Mouse (Mus musculus): ENCODE results near the gene Itpk1. TPM values are rescaled to one million over a fixed set of nuclear protein-coding genes. Genes with fewer than 3 reads are reported as not detected.

Itpk1 gene
- polyA plus RNA-seq (2015; fragmentation: Nextera tagmentation; extraction: Ambion mirVana): 37.9 and 40.5 TPM in 2 replicates

DNA sequence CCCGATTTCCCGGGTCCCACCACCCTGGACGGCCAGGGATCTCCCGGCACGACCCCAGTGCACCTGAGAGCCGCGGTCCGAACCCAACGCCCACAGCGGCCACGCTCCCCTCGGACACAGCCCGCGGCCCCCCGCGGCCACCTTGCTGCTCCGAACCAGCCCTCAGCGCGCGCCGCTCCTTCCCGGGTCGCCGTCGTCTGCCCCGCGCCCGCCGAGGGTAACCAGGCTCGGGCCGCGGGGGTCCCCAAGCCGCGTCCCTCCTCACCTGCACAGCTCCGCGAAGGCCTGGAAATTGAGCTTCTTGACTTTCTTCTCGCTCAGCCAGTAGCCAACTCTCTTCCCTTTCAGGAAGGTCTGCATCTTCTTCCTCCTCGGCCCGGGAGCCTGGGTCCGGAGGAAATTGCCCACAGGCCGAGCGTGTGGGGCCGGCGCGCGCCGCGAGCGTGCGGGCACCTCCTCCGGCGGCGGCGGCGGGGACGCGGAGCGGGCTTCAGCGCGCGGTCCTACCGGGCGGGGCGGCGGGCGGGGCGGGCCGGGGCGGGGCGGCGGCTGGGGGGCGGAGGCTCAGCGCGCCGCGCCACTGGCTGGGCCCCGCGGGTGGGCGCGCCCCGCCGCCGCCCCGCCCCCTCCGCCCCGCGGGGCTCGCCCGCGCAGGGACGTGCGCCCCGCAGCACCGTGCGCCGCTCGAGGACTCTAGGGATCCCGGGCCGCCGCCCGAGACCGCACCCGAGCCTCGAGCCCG lies at the start of gene Itpk1:
Gene Itpk1, minus strand, starts transcription at position 474 of the 742 bp plus-strand sequence.

DNA sequence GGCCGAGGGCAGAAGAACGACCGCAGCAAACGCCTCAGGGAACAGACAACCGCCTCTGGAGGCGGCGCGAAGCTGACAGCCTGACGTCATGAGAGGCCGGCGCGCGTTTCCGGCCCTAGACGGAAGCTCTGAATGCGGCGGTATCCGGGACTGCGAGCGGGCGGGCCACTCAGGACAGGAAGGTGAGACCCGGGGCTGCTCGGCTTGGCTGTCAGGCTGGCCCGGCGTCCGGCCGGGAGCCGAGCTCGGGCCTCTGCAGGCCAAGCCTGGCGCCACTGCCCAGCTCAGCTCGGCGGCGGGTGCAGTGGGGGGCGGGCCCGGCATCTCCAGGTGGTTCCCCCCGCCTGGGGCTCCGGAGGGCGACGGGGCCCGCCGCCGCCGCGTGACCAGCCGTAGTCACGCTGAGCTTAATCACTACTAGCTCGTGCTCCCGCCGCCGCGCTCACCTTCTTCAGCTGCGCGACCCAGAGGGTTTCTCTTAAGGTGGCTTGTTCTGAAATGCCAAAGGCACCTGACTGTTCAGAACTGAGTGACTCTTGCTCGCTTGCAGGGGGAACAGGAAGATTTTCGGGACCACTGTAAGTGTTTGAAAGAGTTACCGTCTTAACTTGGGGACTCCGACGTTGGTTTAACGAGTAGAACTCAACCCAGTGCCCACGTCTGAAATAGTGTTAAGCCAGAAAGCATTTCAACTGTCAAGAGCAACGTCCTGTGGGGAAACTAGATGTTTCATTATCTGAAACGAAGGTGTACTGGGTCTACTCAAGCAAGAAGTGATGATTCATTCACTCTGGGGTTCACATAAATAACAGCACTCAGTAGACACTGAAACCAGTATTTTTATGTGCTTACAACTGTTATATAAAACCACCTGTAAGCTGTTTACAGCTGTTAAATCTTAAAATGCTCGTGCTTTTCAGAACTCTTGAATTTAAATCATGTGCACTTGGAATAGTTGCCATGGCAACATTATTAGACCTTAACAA lies 39.2 kb upstream of the Itpk1 start, which contains the start of the genes Moap1 and Tmem251:
Gene Moap1, minus strand, starts transcription at position 73 of the 986 bp plus-strand sequence.
Gene Tmem251, plus strand, starts transcription at position 174 of the 986 bp plus-strand sequence.

DNA sequence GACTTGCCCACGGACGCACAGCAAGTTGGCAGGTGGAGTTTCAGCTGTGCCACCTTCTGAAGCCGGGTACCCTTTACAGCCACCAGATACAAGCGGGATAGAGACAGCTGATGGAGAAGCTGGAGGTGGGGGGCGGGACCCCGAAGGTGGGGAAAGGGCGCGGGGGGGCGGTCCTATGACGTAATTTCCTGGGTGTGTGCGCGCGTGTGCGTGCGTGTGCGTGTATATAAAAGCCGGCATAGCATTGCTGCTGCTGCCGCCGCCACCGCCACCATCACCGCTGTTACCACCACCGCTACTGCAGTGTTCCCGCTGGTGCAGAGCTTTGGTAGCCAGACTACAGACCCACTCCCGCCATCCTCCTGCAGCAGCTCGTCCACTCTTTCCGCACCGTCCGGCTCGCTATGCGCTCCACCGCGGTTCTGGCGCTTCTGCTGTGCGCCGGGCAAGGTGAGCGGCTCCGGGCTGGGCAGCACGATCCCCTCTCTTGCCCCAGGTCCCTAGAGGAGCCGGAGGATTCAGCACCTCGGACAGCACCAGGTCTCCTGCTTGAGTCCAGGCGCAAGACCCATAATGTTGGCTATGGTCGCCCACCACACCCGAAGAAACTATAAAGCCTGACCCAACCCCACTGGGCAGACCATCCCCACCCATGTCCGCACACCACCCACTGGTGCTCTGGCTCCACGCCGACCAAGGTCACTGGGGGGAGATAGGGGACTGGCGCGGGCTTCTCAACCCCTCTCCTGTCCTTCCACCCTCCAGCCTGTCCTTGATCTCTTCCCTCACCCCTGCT lies 149.8 kb downstream of the Itpk1 start, which contains the start of gene Chga:
Gene Chga, plus strand, starts transcription at position 249 of the 796 bp plus-strand sequence.

MicroRNAs within 50 kb of the gene (microRNA counts, 519-probe panel; counts per million panel counts)
- microRNA mmu-miR-1936: 40.5 counts per million

Small RNA genes lying within 50 kb of the gene (microRNA-seq; reads per million reads assigned to microRNA genes)
- gene Mir1936: not detected

Other genes with a start within 250 kb of the Itpk1 start
- gene Golga5, start 235.8 kb downstream of the Itpk1 start, polyA plus RNA-seq (2015; fragmentation: Nextera tagmentation; extraction: Ambion mirVana): 21.0 and 21.6 TPM in 2 replicates
- gene Chga, start 150.0 kb downstream of the Itpk1 start, polyA plus RNA-seq (2015; fragmentation: Nextera tagmentation; extraction: Ambion mirVana): 289 and 310 TPM in 2 replicates
- 56.2 and 64.1 TPM in 2 replicates for gene Moap1, start 38.7 kb upstream of the Itpk1 start, polyA plus RNA-seq (2015; fragmentation: Nextera tagmentation; extraction: Ambion mirVana)
- gene Tmem251, start 38.8 kb upstream of the Itpk1 start, polyA plus RNA-seq (2015; fragmentation: Nextera tagmentation; extraction: Ambion mirVana): 12.5 and 14.2 TPM in 2 replicates
- not detected in 2 replicates for gene Gm28051, start 52.8 kb upstream of the Itpk1 start, polyA plus RNA-seq (2015; fragmentation: Nextera tagmentation; extraction: Ambion mirVana)
- gene Gon7, start 52.9 kb upstream of the Itpk1 start, polyA plus RNA-seq (2015; fragmentation: Nextera tagmentation; extraction: Ambion mirVana): 32.7 and 34.1 TPM in 2 replicates
- gene Ubr7, start 53.0 kb upstream of the Itpk1 start, polyA plus RNA-seq (2015; fragmentation: Nextera tagmentation; extraction: Ambion mirVana): 25.2 and 26.1 TPM in 2 replicates
- 45.8 and 48.3 TPM in 2 replicates for gene Gm20604, start 53.7 kb upstream of the Itpk1 start, polyA plus RNA-seq (2015; fragmentation: Nextera tagmentation; extraction: Ambion mirVana)
- gene Btbd7, start 173.5 kb upstream of the Itpk1 start, polyA plus RNA-seq (2015; fragmentation: Nextera tagmentation; extraction: Ambion mirVana): 10.2 and 10.4 TPM in 2 replicates
- not detected in 2 replicates for gene Cox8c, start 194.4 kb upstream of the Itpk1 start, polyA plus RNA-seq (2015; fragmentation: Nextera tagmentation; extraction: Ambion mirVana)
- gene Unc79, start 243.9 kb upstream of the Itpk1 start, polyA plus RNA-seq (2015; fragmentation: Nextera tagmentation; extraction: Ambion mirVana): 5.6 and 6.6 TPM in 2 replicates